Mouse (Mus musculus) embryo, embryonic 10.5 days (tissue): Measurements from ENCODE around the gene Ap1s3.

Experiments
- DNase-seq: peaks from one replicate; pipeline ENCODE4 v3.0.0-alpha.2; 2015; ENCODE audit warnings: low spot score

Ap1s3 gene

DNA sequence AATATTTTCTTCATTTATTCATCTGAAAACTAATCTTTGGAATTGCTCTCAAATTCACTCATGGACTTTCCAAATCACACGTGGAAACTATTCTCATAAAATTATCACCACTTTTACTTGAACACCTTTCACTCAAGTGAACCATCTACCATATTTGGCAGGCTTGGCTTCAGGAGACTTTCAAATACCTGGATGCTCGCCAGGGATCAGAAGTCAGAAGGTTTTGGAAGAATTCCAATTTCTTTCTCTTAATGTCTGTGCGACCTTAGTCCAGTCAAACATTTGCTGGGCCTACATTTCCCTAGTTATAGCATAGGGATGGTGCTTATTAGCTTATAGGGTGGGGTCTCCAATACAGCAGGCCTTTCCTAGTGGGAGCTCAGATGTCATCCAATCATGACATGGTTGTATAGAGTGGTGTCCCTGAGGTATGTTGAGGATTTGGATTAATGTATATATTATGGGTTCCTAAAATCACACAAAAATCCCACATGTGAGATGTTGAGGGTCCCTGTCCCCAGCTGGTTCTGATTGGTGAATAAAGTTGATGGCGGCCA is 79.0 kb downstream of the Ap1s3 start:
- DNase-seq = no peak

DNA sequence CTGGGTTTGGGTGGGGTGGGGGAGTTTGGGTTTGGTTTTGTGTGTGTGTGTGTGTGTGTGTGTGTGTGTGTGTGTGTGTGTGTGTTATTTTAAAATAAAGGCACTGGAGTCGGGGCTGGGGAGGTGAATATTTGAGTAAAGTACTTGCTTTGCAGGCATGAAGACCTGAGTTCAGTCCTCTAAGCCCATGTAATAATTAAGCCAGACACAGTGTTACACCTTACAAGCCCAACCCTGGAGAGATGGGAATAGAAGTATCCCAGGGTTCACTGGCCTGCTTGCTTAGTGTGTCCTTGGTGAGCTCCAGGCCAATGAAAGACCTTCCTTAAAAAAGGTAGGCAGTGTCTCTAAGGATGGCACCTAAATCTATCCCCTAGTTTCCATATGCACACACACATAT is 80.7 kb downstream of the Ap1s3 start:
- no peak for DNase-seq

DNA sequence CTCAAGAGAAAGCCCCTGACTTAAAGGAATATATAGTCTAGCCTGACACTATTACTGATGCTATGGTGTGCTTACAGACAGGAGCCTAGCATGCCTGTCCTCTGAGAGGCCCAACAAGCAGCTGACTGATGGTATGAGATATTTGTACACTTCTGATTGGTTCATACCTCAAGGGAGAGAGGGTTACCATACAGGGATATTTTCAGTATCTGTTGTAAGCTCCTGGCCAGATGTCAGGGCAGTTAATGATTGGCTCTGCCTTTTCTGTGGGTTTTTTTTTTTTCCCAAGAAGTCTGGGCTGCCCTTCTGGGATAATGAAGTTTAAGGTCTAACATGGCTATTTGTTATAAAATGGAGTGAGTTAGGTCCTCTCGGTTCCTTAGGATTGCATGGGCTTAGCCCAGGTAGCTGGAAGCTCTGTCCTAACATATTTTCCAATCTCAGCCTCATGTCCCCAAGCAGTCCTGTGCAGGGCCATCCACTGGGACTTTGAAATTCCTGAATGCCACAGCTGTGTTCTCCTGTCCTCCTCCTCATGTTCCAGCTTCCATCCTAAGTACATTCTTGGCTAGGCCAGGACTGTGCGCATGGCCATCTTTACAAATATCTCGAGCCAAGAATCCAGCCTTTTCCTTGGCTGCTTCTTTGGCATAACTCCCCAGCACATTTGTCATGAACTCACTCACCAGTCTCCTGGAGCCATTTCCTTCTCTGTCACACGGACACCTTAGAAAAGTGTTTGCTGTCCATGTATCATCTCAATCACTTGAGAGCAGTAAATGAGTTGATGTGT is 81.6 kb downstream of the Ap1s3 start:
- no peak for DNase-seq

DNA sequence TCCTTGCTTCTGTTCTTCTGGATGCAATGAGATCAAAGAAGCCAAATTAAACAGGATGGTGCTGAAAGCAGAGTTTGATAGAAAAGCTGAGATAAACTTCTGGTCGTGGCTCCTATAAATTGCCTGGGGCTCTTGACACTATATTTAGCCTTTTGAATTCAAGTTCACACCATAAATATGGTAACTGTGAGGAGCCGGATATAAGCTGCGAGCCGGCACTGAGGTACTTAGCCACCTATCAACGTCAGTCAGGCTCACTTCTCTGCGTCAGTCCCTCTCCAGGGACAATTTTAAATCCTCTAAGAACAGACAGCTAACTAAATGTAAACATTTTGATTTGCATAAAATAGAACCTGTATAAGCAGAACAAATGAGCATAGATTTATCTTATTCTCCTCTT is 82.3 kb downstream of the Ap1s3 start:
- DNase-seq = no peak

DNA sequence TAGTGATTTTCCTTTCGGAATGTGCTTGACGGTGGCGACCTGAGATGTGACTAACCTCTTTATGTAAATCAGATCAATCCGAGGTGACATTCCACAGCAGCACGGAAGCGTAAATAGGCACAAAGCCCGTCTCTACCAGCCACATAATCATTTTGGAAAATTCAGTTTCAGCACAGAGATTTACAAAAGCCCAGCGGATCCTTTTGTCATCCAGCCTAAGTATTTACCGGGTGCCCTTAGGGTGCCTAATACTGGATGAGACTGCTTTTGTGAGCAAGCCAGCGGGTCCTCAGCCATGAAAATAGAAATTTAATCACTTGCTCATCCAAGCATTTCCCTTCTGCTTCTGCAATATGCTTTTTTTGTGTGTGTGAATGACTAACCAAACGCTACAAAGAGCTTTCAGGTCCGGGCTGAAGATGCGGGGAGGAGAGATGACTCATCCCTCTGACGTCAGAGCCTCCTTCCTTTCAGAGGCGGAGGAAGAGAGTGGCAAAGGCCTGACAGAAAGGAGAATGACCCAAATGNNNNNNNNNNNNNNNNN is 90.6 kb downstream of the Ap1s3 start:
- DNase-seq = peak; percentile 82

DNA sequence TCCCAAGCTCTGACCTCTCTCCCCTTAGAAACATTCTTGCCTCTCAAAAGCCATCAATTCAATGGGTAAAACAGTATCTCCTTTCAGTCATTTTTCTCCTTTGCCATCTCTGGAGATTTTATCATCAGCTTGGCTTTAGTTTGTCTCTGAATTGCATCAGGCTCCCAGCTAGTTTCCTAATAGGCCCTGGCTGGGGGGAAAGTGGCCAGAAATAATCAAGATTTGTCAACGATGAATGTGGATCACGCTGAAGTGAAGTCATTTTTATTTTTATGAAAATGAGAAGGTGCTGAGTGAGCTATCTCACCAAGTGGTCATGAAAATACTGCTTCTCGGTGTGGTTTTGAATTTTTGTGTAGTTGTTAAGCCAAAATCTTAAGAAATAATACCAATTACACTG is 94.4 kb downstream of the Ap1s3 start:
- DNase-seq = no peak

DNA sequence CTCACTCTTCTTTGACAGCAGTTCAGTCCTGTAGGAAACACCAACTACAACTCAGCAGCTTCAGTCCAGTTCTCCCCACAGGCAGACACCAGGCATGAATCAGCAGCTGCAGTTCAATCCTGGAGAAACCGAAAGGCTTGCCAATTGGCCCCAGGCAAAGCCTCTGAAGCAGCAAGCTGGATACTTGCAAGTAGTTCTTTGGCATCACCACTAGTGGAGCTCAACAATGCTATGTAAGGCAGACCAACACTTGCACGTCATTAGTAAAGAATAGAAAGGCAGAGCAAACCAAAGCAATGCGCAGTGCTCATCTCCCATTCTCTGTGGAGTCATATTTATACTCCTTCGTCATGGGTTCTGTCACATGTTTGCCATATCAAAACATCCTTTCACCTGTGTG is 99.9 kb downstream of the Ap1s3 start:
- no peak for DNase-seq

DNA sequence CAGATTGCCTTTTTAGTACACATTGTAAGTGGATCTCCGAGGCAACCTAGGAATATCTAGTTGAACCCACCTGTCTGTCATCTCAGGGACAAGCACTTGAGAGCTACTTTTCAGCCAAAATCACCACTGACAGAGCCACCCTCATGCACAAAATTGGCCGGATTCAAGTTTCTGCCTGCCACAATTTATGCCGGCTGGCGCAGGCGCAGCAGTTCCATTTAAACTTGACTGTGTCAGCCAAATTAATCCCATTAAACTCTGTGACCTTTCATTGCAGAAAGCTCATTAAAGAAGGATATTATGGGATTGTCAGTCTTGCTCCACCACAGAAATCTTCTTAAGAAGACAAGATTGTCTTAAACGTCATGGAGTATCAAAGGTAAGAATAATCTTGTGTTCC is 100.6 kb downstream of the Ap1s3 start:
- no peak for DNase-seq

DNA sequence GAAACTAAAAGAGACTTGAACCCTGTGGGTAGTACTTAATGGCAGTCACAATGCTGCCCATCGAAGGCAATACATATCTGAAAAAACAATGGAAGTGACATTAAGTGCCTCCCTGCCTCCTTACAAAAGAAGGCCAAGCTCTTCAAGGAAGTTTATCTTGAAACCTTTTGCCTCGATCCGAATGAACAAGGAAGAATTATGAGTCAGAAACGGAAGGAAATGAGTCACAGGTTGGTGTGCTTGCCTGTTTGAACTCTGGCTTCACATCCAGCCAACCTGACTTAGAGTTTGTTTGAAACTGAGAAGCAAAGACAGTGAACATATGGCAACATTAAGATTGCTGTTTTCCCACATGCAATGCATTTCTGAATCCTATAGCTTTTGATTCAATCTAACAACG is 110.6 kb downstream of the Ap1s3 start:
- peak; percentile 15 for DNase-seq
